Mouse (Mus musculus) neural tube, embryonic 10.5 days (tissue): ENCODE results near the gene Fer1l5.

Experiments
- DNase-seq: peaks from one replicate; pipeline ENCODE4 v3.0.0-alpha.2; 2017; ENCODE audit warnings: low spot score; ENCODE audit errors: extremely low spot score

Gene Fer1l5

GRCm38 (mm10) chr1:36371934-36372845 is at the start of gene Fer1l5:
Gene Fer1l5, plus strand, starts transcription at chr1:36372291.
- DNase-seq: no peak

GRCm38 (mm10) chr1:36323076-36323475 is 49.0 kb upstream of the Fer1l5 start:
- no peak for DNase-seq

DNA sequence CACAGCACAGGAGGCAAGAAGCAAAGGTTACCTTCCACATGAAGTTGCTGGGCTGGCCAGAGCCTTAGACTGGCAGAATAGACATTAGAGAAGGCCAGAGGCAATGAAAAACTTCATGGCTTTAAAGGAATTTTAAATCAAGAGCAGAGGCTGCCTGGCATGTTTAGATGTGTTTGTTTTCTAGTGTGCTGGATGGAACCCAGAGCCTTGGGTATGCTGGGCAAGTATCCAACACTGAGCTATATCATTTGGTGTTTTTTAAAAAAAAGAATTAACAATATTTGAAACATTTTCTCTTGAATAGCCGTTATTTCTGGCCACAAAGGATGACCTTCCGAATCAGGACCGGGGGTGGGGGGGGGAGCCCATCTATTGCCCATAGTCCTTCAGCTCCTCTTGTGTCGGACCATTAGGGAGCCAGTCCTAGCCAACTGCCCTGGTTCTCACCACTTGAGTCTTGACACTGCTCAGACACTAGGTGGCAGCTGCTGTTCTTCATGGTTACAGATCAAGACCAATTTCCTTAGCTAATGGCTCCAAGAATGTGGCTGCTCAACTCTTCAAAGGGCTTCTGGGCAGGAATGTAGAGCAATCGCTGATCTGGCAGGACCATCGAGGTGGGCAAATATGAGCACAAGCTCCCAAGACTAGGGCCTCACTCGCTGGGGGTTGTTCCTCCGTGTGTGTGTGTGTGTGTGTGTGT is 48.2 kb upstream of the Fer1l5 start:
- DNase-seq: no peak

GRCm38 (mm10) chr1:36325900-36326321 is 46.2 kb upstream of the Fer1l5 start:
- no peak for DNase-seq

- no peak for DNase-seq
These were observed 45.3 kb upstream of the Fer1l5 start for GRCm38 (mm10) chr1:36326815-36327214.

DNA sequence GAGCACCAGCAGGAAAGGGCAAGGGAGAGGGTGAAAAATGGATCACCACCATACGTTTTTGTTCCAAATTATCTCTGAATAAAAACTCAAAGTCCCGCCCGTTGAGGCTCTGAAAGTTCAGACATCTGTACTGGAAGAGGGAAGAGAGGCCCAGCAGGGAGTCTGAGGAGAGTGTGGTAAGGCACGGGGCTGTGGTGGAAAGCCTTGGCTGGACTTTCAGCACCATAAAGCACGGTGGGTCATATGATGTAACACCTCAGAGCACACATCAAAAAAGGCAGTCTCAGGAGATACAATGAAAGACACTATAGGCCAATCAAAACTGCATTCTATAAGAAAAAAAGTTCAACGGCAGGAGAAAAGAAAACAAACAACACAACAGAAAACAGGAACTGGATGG is 40.3 kb upstream of the Fer1l5 start:
- DNase-seq: no peak

DNA sequence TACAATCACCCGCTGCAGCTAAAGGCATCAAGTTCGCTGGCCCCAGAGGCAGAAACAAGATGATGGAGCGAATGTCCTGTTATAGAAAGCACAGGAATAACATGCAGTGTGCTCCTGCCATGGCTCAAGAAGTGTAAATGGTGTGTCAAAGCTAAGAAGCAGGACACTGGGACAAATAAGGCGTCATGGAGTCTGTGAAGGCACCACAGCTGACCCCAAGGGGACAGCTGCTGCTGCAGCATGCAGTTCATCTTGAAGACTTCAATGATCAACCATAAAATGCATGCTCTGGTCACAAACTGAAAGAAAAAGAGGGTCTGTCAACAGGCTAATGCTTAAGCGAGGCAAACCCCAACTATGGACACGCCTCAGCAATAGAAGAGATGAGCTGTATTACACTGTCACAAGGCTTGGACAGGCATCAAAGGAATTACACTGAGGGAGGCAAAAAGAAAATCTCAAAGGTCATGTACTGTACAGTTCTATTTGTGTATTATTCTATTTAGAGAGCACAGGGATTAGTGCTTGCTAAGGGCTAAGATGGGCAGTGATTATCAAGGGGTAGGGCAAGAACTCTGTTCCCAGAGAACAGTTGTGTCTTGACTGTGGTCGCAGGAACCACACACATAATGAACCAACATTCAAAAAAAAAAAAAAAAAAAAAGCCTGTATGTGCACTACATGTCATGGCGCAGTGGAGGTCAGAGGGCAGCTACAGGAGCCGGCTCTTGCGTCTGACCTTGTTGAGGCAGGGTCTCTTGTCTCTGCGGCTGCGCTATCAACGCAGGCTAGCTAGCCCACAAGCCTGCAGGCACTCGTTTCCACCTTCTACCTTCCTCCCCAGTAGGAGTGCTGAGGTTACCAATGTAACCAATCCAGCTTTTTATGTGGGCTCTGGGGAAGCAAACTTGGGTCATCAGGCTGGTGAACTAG is 38.9 kb upstream of the Fer1l5 start:
- no peak for DNase-seq

- no peak for DNase-seq
These were observed 29.5 kb upstream of the Fer1l5 start for GRCm38 (mm10) chr1:36342547-36342946.

GRCm38 (mm10) chr1:36352351-36352750 is 19.7 kb upstream of the Fer1l5 start:
- DNase-seq: no peak

- DNase-seq: no peak
These were observed 15.0 kb upstream of the Fer1l5 start for GRCm38 (mm10) chr1:36356955-36357695.

GRCm38 (mm10) chr1:36367698-36368097 is 4.4 kb upstream of the Fer1l5 start:
- DNase-seq: no peak

DNA sequence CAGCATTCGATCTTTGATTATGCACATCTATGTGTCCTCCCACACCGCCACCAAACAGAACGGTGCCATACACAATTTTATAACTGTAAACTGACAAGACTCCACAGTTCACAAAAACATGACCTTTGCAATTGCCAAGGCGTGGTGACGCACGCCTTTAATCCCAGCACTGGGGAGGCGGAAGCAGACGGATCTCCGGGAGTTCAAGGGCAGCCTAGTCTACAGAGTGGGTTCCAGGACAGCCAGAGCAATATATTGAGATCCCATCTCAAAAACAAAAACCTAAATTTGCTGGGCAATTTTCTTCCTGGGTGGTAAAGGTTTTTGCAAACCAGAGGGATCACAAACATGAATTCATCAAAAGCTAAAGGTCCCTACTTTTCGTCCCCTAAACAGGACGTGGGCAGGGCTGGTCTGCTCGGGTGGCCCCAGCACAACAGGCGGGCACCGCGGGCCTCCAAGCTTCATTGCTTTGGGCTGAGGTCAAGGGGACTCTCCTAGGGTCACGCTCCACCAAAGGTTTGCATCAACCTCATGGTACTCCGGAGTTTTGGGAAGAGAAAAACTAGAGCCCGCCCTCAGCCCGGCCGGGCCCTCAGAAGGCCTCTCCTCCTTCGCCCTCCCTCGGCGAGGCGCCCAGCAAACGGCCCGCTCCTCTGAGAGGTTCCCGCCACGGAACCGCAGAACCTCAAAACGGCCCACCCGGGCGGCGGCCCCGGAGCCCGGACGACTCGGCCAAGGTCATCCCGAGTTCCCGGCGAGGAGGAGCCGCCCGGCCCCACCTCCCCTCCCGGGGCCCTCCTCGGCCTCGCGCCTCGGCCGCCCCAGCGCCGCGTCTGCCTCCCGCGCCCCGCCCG is 3.8 kb upstream of the Fer1l5 start:
- DNase-seq: no peak

- DNase-seq: peak; percentile 96
These were observed 3.0 kb upstream of the Fer1l5 start, which contains the start of gene Kansl3 for GRCm38 (mm10) chr1:36368969-36369645. Gene Kansl3, minus strand, starts transcription at chr1:36369181.

DNA sequence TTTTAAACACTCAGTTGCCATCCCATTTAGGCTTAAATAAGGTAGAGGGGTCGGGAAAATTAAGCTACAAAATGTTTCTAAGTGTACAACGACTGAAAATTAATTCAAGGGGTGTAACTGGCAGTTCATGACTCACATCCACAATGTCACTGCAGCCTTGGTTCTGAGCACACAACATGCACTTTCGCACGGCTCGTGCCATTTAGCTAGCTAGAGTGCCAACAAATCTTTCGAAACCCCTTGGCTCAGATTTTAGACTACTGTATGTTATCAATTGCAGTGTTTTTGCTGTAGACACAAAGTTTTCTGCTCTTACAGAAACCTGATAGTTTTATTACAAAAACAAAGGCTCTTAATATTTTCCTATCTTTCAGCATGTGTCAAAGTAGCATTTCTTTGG is 1.2 kb upstream of the Fer1l5 start:
- no peak for DNase-seq

- no peak for DNase-seq
These were observed 6.8 kb downstream of the Fer1l5 start for GRCm38 (mm10) chr1:36378880-36379279.

GRCm38 (mm10) chr1:36379582-36379981 is 7.5 kb downstream of the Fer1l5 start:
- no peak for DNase-seq

DNA sequence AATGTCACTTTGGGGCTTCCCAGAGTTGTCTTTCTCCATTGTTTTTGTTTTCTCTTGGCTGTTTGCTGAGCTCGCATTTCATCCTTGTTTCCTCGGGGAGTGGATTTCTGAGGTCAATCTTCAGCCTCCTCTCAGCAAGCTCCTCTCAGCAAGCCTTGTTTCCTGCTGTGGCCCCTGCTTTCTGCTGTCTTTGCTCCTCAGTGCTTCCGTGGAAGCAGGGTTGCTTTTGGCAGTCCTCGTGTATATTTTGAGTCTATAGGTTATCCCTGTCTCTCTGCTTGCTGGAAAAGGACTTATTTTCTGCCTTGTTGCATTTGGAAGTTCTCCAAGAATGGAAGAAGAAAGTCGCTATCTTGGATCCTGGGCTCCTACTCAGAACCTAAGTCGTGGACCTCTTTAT is 24.9 kb downstream of the Fer1l5 start:
- DNase-seq: no peak

DNA sequence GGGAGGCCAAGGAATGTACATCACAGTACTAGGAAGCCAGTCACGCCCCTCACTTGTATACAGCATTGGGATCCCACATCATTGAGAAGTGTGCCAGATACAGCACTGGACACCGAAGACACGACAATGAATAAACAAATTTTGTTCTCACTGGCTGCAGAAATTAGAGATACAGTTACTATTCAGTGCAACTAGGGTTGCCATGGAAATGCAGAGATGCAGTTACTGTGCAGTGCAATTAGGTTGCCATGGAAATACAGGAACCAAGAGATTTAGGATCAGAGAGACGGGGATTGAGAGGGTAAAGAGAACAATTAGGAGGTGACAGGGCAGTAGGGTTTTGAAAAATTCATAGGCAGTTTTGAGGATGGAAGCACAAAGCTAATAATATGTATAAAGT is 29.4 kb downstream of the Fer1l5 start:
- no peak for DNase-seq

- no peak for DNase-seq
These were observed 32.4 kb downstream of the Fer1l5 start for GRCm38 (mm10) chr1:36404531-36404930.
